Mouse (Mus musculus): ENCODE measurements at regions not wholly inside any gene's neighbourhood (a gene's known extent, or its start where the extent isn't known, plus 50 kb on each side); places are given as distances from the start of the nearest gene placed in this dataset.

DNA sequence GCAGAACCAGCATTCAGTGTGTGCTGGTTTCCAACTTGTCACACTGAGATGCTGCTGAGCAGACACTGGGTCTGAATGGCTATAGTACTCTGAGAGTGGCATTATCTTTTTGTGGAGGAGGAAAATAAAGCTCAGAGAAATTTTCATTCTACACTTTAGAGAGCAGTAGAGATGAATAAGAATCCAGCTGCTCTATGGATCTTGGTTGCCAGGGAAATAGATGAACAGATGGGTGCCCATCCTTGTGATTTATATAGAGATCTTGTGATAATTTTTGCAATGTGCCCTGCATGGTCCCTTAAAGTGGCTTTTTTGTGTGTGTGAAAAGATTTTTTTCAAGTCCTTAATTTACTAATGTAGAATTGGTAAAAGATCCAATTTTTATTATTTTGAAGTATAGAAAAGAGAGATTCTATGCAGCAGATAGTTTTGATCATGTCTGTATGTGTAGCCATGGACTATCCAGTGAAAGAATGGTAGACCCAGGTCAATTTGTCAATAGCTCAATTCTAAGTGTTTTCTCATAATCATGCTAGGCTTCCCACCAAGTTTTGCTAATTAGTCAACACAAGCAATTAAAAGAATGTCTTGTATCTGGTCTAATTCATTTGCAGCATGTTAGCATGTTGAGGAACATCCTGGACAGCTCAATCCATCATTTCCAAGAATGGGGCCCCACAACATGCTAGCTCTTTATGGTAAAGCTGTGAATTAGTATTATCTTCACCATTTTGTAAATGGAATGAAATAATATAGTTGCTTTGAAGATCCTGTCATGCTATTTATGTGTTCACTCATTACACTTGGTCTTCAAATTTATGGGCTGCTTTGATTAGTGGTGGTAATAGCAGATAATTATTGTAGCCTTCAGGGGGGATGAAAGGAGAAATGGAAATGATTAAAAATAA lies 184.7 kb downstream of the Snx13 start:
- DNase-seq = no peak

DNA sequence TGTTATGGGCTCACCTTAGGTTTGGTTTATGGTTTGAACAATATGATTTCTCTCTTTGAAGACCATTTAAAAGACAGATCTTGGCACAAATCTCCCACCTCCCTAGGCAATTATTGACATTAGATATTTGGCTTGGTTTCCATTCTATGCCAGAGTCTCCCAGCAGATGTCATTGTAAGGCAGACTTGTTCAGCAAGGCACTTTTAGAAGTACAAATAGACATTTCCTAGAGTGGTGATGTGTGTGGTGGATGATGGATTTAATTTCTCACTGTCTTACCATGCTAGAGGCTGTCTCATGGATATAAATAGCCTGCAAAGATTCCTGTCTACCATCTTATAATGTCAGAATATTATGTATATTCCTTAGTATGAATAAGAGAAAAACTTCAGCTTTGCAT lies 173.4 kb downstream of the Snx13 start:
- no peak for DNase-seq

DNA sequence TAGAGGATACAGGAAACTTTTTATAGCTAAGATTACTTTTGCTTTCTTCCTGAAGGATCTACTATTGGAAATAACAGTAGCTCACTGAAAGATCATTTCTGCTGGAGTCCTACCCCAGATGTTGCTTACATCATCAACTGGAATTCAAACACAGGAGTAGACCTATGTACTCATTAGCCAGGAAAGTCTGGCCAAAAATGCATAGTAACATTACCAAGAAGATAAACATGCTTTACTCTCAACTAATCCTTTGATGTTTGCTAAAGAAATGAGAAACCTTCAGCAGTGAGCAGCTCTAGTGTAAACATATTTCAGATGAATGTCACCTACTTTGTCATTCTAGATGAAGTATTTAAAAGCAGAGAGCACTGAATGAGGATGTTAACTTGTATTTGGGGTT lies 173.0 kb downstream of the Snx13 start:
- no peak for DNase-seq

DNA sequence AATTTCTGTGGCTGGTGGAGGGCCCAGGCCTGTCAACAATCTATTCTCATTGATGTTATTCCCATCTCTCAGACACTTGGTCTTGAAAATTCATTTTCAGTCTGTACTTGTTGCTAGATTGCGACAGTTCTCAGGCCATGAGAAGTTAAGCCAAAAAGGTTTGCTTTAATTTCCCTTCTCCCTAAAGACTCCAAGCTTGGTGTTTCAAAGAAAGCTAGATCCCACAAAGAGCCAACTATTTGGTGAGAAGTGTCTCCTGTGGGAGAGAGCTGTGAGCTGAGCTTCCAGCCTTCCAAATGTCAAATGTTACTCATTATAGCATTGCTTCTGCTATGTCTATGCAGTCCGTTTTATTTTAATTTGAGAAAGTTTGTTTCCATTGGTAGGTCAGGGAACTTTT lies 169.7 kb downstream of the Snx13 start:
- DNase-seq = no peak

DNA sequence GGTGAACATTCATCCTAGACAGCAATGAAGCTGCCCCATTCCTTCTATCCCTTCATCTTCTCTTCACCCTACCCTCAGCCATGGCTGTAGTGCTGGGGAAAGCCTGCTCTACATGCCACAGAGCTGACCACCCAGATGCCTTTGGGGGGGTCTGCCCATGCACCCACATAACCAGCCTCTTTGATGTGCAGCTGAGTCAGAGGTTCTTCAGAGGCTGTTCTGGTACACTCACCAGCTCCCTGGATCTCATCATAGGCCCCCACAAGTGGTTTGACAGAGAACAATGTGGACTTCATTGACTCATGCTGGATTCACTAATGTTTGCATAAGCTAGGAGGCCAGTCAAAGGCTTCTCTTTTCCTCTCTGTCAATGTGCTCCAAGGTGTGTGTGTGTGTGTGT lies 162.4 kb downstream of the Snx13 start:
- no peak for DNase-seq

DNA sequence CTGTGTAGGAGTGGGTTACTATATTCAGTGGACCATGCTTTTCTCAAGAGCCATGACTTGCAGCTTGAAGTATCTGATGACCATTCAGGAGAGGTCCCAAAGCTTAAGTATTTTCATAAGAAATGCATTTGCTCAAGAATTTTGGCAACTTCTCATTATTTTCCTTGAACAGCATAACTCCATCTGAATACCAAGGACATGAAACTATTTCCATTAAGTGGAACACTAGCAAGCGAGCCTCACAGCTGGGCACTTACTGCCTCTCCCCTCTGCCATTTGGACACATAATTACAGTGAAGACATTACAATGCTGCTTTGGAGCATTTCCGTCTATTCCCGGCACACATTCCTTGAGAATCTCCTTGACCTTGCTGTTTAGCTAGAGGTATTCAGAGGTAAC lies 160.6 kb downstream of the Snx13 start:
- DNase-seq = no peak

DNA sequence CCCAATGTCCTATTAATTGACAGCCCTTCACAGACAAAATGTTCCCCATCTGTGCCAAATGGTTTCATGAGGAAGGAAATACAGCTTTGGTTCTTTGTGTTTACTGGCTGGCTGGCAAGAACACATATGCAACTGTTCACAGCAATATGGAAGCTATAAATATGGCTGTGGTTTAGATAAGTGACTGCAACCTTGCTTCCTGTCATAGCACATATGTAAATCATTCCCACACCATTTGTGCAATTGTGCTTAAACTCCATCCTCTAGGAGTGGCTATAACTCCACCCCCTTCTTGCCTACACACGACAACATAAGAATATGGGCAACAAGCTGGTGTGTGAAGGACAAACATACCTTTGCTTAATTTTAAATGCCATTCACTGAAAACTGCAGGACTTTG lies 156.4 kb downstream of the Snx13 start:
- DNase-seq = no peak

DNA sequence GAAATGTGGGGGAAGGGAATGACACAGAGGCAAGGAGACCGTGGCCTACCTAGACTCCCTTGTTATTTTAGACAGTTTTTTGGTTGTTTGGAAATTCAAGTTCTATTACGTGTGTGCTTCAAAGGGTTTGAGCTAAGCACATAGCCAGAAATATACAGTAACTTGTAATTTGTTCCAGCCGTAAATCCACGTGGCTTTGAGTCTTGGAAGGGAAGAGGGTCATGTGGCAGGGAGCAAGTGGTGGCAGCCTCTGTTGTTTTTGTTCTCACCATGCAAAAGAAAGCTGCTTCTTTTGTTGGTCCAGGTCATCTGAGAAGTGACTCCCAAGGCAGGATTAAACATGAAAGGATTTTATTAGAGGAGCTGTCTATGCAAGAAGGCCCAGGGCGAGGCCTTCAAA lies 153.1 kb downstream of the Snx13 start:
- no peak for DNase-seq

Data from liver (tissue).